Mouse (Mus musculus): ENCODE results near the gene Eml2. TPM values are rescaled to one million over a fixed set of nuclear protein-coding genes. Genes with fewer than 3 reads are reported as not detected.

Eml2 gene
- polyA plus RNA-seq (2012; ENCODE audit: insufficient read depth, low replicate concordance): 53.9 and 56.3 TPM in 2 replicates

GRCm38 (mm10) chr7:19175708-19176515 lies at the start of gene Eml2:
Gene Eml2, plus strand, starts transcription at chr7:19176421.
- Histone ChIP-seq H3K4me1 (peaks cover 70% of the 10 kb centered on the region), H3K4me3 (replicated peaks) (peak within 1 kb of the TSS; percentile 28), H3K27me3 (replicated peaks) (peaks cover 59% of the 10 kb centered on the region)

GRCm38 (mm10) chr7:19127744-19128143 lies 48.5 kb upstream of the Eml2 start:
- H3K36me3 ChIP-seq (replicated peaks; ENCODE audit: low read length): peaks cover 57% of the 10 kb centered on the region
- TF ChIP-seq FLI1 (IDR thresholded peaks at IDR 0.05; ENCODE audit: low read length): no peak
- no peak for TF ChIP-seq GATA1 (IDR thresholded peaks at IDR 0.05; ENCODE audit: borderline replicate concordance, low read length)
- H3K27me3 ChIP-seq (replicated peaks): no peaks in the 10 kb centered on the region
- H3K9me3 ChIP-seq: no peaks in the 10 kb centered on the region
- peaks cover 61% of the 10 kb centered on the region for H3K4me1 ChIP-seq
- H3K4me3 ChIP-seq (replicated peaks): no peak overlapping the region

More at GRCm38 (mm10) chr7:19175708-19176515, at the start of gene Eml2:
- TF ChIP-seq FLI1 (IDR thresholded peaks at IDR 0.05; ENCODE audit: low read length): no peak
- TF ChIP-seq GATA1 (IDR thresholded peaks at IDR 0.05; ENCODE audit: borderline replicate concordance, low read length): no peak
- no peaks in the 10 kb centered on the region for H3K9me3 ChIP-seq
- H3K36me3 ChIP-seq (replicated peaks; ENCODE audit: low read length): no peaks in the 10 kb centered on the region

GRCm38 (mm10) chr7:19129396-19129795 lies 46.8 kb upstream of the Eml2 start:
- H3K9me3 ChIP-seq: no peaks in the 10 kb centered on the region
- H3K36me3 ChIP-seq (replicated peaks; ENCODE audit: low read length): peaks cover 62% of the 10 kb centered on the region
- TF ChIP-seq FLI1 (IDR thresholded peaks at IDR 0.05; ENCODE audit: low read length): no peak
- TF ChIP-seq GATA1 (IDR thresholded peaks at IDR 0.05; ENCODE audit: borderline replicate concordance, low read length): no peak
- H3K4me1 ChIP-seq: peaks cover 59% of the 10 kb centered on the region
- no peak overlapping the region for H3K4me3 ChIP-seq (replicated peaks)
- no peaks in the 10 kb centered on the region for H3K27me3 ChIP-seq (replicated peaks)

- Histone ChIP-seq H3K9me3 (no peaks in the 10 kb centered on the region), H3K27me3 (replicated peaks) (no peaks in the 10 kb centered on the region), H3K4me3 (replicated peaks) (peak overlapping the region; percentile 91), H3K36me3 (replicated peaks; ENCODE audit: low read length) (peaks cover 64% of the 10 kb centered on the region), H3K4me1 (peaks cover 58% of the 10 kb centered on the region)
- no peak for TF ChIP-seq FLI1 (IDR thresholded peaks at IDR 0.05; ENCODE audit: low read length)
- no peak for TF ChIP-seq GATA1 (IDR thresholded peaks at IDR 0.05; ENCODE audit: borderline replicate concordance, low read length)
Measured at GRCm38 (mm10) chr7:19130657-19131056, 45.6 kb upstream of the Eml2 start.

- Histone ChIP-seq H3K9me3 (no peaks in the 10 kb centered on the region), H3K4me1 (peaks cover 56% of the 10 kb centered on the region), H3K4me3 (replicated peaks) (peak overlapping the region; percentile 91), H3K36me3 (replicated peaks; ENCODE audit: low read length) (peaks cover 64% of the 10 kb centered on the region), H3K27me3 (replicated peaks) (no peaks in the 10 kb centered on the region)
- TF ChIP-seq FLI1 (IDR thresholded peaks at IDR 0.05; ENCODE audit: low read length): 0 out of 2 replicates have a peak, but pooled peaks have one; percentile 40
- TF ChIP-seq GATA1 (IDR thresholded peaks at IDR 0.05; ENCODE audit: borderline replicate concordance, low read length): no peak
Measured at GRCm38 (mm10) chr7:19131324-19131848, 44.8 kb upstream of the Eml2 start.

- Histone ChIP-seq H3K36me3 (replicated peaks; ENCODE audit: low read length) (peaks cover 77% of the 10 kb centered on the region), H3K4me1 (peaks cover 28% of the 10 kb centered on the region), H3K27me3 (replicated peaks) (no peaks in the 10 kb centered on the region), H3K9me3 (no peaks in the 10 kb centered on the region), H3K4me3 (replicated peaks) (no peak overlapping the region)
- TF ChIP-seq GATA1 (IDR thresholded peaks at IDR 0.05; ENCODE audit: borderline replicate concordance, low read length) (no peak), FLI1 (IDR thresholded peaks at IDR 0.05; ENCODE audit: low read length) (no peak)
Measured at GRCm38 (mm10) chr7:19136168-19136567, 40.1 kb upstream of the Eml2 start.

- H3K27me3 ChIP-seq (replicated peaks): no peaks in the 10 kb centered on the region
- H3K4me3 ChIP-seq (replicated peaks): no peak overlapping the region
- peaks cover 27% of the 10 kb centered on the region for H3K4me1 ChIP-seq
- TF ChIP-seq GATA1 (IDR thresholded peaks at IDR 0.05; ENCODE audit: borderline replicate concordance, low read length): no peak
- TF ChIP-seq FLI1 (IDR thresholded peaks at IDR 0.05; ENCODE audit: low read length): no peak
- H3K9me3 ChIP-seq: no peaks in the 10 kb centered on the region
- H3K36me3 ChIP-seq (replicated peaks; ENCODE audit: low read length): peaks cover 81% of the 10 kb centered on the region
Measured at GRCm38 (mm10) chr7:19136673-19137334, 39.4 kb upstream of the Eml2 start.

- H3K27me3 ChIP-seq (replicated peaks): no peaks in the 10 kb centered on the region
Measured at GRCm38 (mm10) chr7:19137380-19137779, 38.8 kb upstream of the Eml2 start.

GRCm38 (mm10) chr7:19146793-19147192 lies 29.4 kb upstream of the Eml2 start:
- TF ChIP-seq GATA1 (IDR thresholded peaks at IDR 0.05; ENCODE audit: borderline replicate concordance, low read length): no peak
- no peak for TF ChIP-seq FLI1 (IDR thresholded peaks at IDR 0.05; ENCODE audit: low read length)

More at GRCm38 (mm10) chr7:19137380-19137779, 38.8 kb upstream of the Eml2 start:
- Histone ChIP-seq H3K4me1 (peaks cover 22% of the 10 kb centered on the region), H3K9me3 (no peaks in the 10 kb centered on the region), H3K4me3 (replicated peaks) (no peak overlapping the region), H3K36me3 (replicated peaks; ENCODE audit: low read length) (peaks cover 85% of the 10 kb centered on the region)
- TF ChIP-seq GATA1 (IDR thresholded peaks at IDR 0.05; ENCODE audit: borderline replicate concordance, low read length): no peak
- TF ChIP-seq FLI1 (IDR thresholded peaks at IDR 0.05; ENCODE audit: low read length): no peak

More at GRCm38 (mm10) chr7:19146793-19147192, 29.4 kb upstream of the Eml2 start:
- Histone ChIP-seq H3K4me1 (peaks cover 56% of the 10 kb centered on the region), H3K36me3 (replicated peaks; ENCODE audit: low read length) (peaks cover 45% of the 10 kb centered on the region), H3K27me3 (replicated peaks) (no peaks in the 10 kb centered on the region), H3K4me3 (replicated peaks) (no peak overlapping the region), H3K9me3 (no peaks in the 10 kb centered on the region)

All from megakaryocyte, embryonic 14.5 days (primary cell).